Mouse (Mus musculus) erythroblast, embryonic 14.5 days (primary cell): Measurements from ENCODE around the gene Baiap2l1.

Experiments used
- GATA1 ChIP-seq: IDR thresholded peaks from 2 replicates; pipeline ENCODE4 v1.6.1; 2012; ENCODE audit warnings: low read length, inconsistent platforms, mixed read lengths
- TAL1 ChIP-seq: IDR thresholded peaks from 3 replicates; pipeline ENCODE4 v1.6.1; 2012; ENCODE audit warnings: low read length, inconsistent platforms, mixed read lengths

DNA sequence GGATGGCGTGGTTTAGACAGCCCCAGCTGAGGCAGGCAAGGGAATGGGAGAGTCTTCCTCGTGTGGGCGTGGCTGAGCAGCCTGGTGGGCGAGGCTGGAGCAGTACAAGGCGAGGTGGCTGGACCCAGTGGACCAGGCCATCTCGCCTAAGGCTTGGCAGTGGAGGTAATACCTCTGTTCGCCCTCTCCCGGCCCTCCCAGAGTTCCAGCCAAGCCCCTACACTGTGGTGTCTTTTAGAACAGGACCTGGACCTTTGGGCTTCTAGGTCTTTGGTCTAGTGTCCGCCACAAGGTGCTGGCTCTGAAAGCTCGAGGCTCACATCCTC is 643 bp upstream of the Baiap2l1 start:
- no peak for TF ChIP-seq GATA1
- no peak for TF ChIP-seq TAL1
